Mouse (Mus musculus) Patski (cell line): ENCODE data around the gene Spata5. TPM values are rescaled to one million over a fixed set of nuclear protein-coding genes. Genes with fewer than 3 reads are reported as not detected.

Experiments used
- ATAC-seq: fragments of 100-300 bp; one replicate; pipeline ENCODE4 v1.8.0; 2021
- CTCF ChIA-PET: fragments of 350-600 bp; sonication (Branson Sonifier 250); formaldehyde crosslinking; loops from one replicate; lab custom pipeline; 2022; ENCODE audit warnings: inconsistent platforms; lab: Charles Lee
- POLR2A ChIA-PET: fragments of 350-600 bp; sonication (Branson Sonifier 250); formaldehyde crosslinking; loops from one replicate; lab custom pipeline; 2022; ENCODE audit warnings: antibody characterized with exemption, inconsistent platforms; lab: Charles Lee
- DNase-seq: peaks from one replicate; pipeline ENCODE4 v3.0.0-alpha.2; 2011; ENCODE audit warnings: low read depth, low spot score
- H3K27me3 ChIP-seq: fragments of 371-371 bp; one replicate; pipeline ENCODE4 v1.5.1; 2021
- CTCF ChIP-seq: fragments of 100-300 bp; IDR thresholded peaks from one replicate; pipeline ENCODE4 v1.5.1; 2021
- in situ Hi-C: fragments of 300-500 bp; cut with MboI; formaldehyde crosslinking; loops from 3 replicates; pipeline ENCODE4 v1.11.1; 2018; ENCODE audit warnings: low pct_unique_long_range_greater_than_20kb, mixed read lengths
- polyA plus RNA-seq: library from polyadenylated mRNA; unstranded; gene quantifications from one replicate; pipeline ENCODE4 v1.2.3, GENCODE M21; 2021

Gene Spata5
- 43.3 TPM for polyA plus RNA-seq

DNA sequence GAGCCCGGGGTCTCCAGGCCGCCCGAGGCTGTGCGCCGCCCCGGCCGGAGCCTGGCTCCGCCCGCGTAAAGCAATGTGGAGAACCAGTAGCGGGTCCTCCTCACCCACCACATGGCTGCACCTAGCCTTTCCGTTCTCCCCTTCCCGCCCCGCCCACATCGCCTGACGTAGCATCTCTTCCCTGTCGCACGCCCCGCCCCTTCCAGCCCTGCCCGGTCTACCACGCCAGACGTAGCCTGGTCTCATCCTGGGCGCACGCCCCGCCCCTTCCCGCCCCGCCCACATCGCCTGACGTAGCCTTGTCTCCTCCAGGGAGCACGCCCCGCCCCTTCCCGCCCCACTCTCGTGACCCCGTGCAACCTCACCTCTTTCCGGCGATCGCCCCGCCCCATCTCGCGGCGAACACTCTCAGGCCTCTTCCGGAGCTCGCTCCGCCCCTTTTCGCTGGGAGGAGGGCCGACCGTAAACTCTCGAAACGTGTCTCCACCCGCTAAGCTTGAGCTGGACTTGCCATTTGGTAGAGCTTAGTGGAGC lies at the start of gene Spata5:
Gene Spata5 (plus strand): TSS at position 439 of the 534 bp plus-strand sequence.
- in situ Hi-C loops, result loop anchor here (25.0 kb wide), 2 partner anchors 207 to 557 kb away; partner anchors contain the start of gene 4932438A13Rik
- no peak for TF ChIP-seq CTCF
- H3K27me3 ChIP-seq, result no peaks in the 10 kb centered on the region
- ATAC-seq (peak; percentile 86), DNase-seq (peak; percentile 100)
- ChIA-PET POLR2A (interaction anchor here (1.1 kb wide), 1 partner anchor 108 kb away, joined by 3 read pairs; the partner anchor contains the start of gene Bbs12), CTCF (no interaction called here)

DNA sequence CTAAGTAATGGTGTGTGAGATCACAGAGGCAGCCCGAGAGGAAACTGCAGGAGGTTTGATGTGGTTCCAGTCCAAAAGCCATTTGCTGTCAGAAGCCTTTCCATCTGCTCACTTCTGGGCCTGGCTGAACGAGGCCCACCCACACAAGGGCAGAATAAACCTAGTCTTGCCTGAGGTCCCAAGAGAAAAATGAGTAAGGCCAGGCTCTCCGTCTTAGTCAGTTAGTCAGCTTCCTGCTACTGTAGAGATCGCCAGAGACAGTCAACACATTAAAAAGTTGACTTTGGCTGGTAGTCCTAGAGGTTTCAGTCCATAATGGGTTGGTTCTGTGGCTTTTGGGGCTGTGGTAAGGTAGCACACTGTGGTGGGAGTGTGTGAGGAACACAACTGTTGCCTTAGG lies 49.3 kb upstream of the Spata5 start:
- TF ChIP-seq CTCF, result no peak
- in situ Hi-C loops, result no loop called here
- ChIA-PET POLR2A (interaction anchor here (1.5 kb wide), 1 partner anchor 15 kb away, joined by 4 read pairs; no protein-coding TSS in a partner anchor), CTCF (interaction anchor here (0.9 to 2.3 kb wide), 5 partner anchors 13 to 37 kb away, joined by 3 to 7 read pairs (median 3); no protein-coding TSS in a partner anchor)
- no peak for DNase-seq
- ATAC-seq, result no peak
- no peaks in the 10 kb centered on the region for H3K27me3 ChIP-seq

DNA sequence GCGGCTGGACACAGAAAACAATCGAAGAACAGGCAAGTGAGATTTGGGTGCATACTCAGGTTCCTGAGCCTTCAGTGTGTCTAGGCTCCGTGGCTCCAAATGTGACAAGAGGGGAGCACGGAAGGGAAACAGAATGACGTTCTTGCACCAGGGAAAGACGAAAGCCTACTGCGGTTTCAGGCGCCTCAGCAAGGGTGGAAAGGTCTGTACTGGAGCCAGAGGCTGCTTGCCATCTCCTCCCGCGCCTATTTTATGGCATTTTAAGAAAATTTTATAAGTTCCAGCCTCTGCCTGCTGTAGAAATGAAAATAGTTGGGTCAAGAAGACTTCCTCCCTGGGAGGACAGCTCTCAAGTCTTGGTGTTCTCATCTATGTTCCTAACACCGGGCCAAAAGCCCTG lies 46.0 kb upstream of the Spata5 start:
- POLR2A ChIA-PET, result no interaction called here
- TF ChIP-seq CTCF, result no peak
- no peak for ATAC-seq
- no peaks in the 10 kb centered on the region for H3K27me3 ChIP-seq
- in situ Hi-C loops, result no loop called here
- CTCF ChIA-PET, result interaction anchor here (2.2 kb wide), 1 partner anchor 11 kb away, joined by 8 read pairs; no protein-coding TSS in a partner anchor
- no peak for DNase-seq

DNA sequence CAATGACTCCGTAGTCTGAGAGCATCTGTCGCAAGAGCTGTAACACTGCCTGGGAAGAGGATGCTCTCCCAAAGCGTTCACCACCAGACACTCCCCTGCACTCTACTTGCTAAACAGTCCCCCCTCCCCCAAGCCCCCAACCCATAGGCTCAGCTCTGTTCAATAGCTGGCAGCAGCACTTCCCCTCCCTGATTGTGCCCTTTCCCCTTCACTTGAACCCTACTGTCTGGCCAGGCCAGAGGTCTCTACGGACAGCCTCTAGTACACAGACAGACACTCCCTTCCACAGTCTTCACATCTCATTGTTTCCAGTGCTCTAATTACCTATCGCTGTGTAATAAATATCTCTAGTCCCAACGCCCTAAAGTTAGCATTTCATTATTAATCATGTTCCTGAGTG lies 41.8 kb upstream of the Spata5 start:
- no peak for TF ChIP-seq CTCF
- ATAC-seq (no peak), DNase-seq (no peak)
- POLR2A ChIA-PET, result interaction anchor here (0.5 kb wide), 1 partner anchor 47 kb away, joined by 3 read pairs; no protein-coding TSS in a partner anchor
- in situ Hi-C loops, result no loop called here
- H3K27me3 ChIP-seq, result no peaks in the 10 kb centered on the region
- CTCF ChIA-PET, result interaction anchor here (1.1 to 2.2 kb wide), 2 partner anchors 11 to 37 kb away, joined by 3 to 6 read pairs; no protein-coding TSS in a partner anchor

DNA sequence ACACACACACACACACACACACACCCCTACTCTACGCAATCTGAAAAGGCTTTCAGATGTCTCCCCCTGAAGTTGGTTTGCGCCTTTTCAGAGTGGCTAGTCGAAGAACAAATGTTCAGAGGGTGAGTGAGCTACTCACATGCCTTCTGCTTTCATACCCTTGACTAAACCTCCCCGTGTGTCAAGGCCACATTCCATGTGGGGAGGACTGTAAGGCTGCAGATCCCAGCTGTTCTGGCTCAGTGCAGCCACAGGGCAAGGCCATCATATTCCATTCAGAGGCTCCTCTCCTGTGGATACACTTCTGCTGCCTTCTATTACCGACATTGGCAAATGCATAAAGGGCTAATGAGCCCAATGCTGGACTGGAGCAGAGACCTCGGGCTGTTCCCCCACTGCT lies 41.3 kb upstream of the Spata5 start:
- POLR2A ChIA-PET, result interaction anchor here (0.5 kb wide), 1 partner anchor 47 kb away, joined by 3 read pairs; no protein-coding TSS in a partner anchor
- peak; percentile 81 for ATAC-seq
- CTCF ChIA-PET, result interaction anchor here (1.0 to 1.1 kb wide), 2 partner anchors 11 to 37 kb away, joined by 3 read pairs; no protein-coding TSS in a partner anchor
- peak; percentile 27 for DNase-seq
- H3K27me3 ChIP-seq, result no peaks in the 10 kb centered on the region
- in situ Hi-C loops, result no loop called here
- TF ChIP-seq CTCF, result no peak

DNA sequence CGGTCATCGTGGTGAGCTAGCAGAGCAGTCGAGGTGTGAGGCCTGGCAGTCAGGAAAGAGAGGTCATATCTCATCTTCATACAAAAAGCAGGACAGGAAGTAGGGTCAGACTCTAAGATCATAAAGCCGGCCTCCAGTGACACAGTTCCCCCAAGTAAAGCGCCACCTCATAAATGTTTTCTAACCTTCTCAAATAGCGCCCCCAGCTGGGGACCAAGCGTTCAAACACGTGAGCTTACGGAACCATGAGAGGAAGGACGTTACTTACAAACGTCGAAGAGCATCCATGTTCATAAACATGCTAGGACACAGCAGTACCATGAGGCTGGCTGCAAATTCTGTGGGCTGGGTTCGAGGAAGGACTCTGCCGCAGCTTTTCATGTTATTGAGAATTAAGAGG lies 40.5 kb upstream of the Spata5 start:
- H3K27me3 ChIP-seq, result no peaks in the 10 kb centered on the region
- in situ Hi-C loops, result no loop called here
- ChIA-PET POLR2A (no interaction called here), CTCF (interaction anchor here (1.0 to 1.6 kb wide), 3 partner anchors 10 to 35 kb away, joined by 3 to 4 read pairs (median 3); no protein-coding TSS in a partner anchor)
- TF ChIP-seq CTCF, result no peak
- DNase-seq, result no peak
- no peak for ATAC-seq

DNA sequence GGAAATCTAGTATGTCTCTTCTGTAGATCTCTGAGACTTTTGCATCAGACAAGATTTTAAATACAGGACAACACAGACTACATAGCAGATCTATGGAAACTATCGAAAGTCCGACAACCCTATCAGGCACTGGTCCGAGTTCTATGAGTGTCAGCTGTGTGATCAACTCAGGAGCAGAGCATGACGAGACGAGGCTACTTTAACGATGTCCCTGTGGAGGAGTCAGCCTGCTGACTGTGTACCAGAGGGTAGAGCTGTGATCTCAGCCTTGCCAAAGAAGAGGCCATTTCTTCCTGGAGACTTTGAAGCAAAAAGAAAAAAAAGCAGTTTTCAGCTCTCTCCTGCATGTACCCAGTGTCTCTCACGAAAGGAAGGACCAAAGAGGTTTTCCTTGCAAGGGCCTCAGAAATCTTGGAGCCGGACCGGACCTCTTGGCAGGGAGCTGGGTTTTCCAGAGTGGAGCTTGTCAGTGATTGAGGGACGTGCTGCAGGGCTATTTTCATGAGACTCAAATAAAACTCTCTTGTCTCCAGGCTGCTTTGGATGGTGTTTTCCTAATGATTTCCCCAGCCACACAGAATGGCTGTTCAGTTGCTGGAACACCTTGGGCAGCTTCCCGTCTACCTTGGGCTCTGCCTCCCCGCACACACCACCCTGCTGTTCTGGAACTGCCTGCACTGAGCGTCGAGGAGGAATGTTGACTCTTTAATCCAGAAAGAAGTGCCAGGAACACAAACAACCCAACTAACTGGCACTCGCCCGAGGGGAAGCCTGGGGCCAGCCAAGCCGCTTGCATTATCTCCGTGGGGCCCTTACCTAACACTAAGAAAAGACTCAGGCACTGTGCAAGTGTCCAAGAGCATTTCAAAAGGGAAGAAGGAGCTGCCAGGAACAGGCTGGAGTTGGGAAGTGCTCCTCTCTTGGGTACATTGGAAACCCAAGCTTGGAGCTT lies 39.5 kb upstream of the Spata5 start:
- in situ Hi-C loops, result no loop called here
- no peak for ATAC-seq
- DNase-seq, result no peak
- POLR2A ChIA-PET, result interaction anchor here (1.6 kb wide), 1 partner anchor 31 kb away, joined by 4 read pairs; no protein-coding TSS in a partner anchor
- CTCF ChIA-PET, result interaction anchor here (1.2 to 1.6 kb wide), 2 partner anchors 25 to 34 kb away, joined by 3 to 4 read pairs; no protein-coding TSS in a partner anchor
- no peak for TF ChIP-seq CTCF
- H3K27me3 ChIP-seq, result no peaks in the 10 kb centered on the region

DNA sequence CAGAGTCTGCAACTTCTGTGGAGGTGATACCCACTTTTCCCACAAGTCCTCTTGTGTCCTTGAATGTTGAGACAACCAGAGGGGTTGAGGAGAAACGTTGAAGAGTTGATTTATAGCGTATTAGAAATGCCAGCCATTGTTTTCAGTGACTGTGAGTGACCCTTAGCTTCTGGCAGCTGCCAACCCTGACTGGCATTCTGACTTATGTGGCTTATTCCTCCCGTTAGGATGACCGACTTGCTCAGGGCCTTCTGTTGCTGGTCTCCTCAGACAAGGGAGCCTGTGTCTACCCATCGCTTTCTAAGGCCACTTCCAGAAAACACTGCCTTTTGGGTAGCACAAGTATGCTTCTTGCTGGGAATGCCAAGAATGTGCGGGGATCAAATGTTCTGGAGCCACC lies 38.2 kb upstream of the Spata5 start:
- CTCF ChIA-PET, result interaction anchor here (2.6 kb wide), 1 partner anchor 33 kb away, joined by 7 read pairs; no protein-coding TSS in a partner anchor
- no peak for TF ChIP-seq CTCF
- no peak for ATAC-seq
- POLR2A ChIA-PET, result interaction anchor here (1.6 kb wide), 1 partner anchor 30 kb away, joined by 4 read pairs; no protein-coding TSS in a partner anchor
- no peak for DNase-seq
- in situ Hi-C loops, result no loop called here
- no peaks in the 10 kb centered on the region for H3K27me3 ChIP-seq

DNA sequence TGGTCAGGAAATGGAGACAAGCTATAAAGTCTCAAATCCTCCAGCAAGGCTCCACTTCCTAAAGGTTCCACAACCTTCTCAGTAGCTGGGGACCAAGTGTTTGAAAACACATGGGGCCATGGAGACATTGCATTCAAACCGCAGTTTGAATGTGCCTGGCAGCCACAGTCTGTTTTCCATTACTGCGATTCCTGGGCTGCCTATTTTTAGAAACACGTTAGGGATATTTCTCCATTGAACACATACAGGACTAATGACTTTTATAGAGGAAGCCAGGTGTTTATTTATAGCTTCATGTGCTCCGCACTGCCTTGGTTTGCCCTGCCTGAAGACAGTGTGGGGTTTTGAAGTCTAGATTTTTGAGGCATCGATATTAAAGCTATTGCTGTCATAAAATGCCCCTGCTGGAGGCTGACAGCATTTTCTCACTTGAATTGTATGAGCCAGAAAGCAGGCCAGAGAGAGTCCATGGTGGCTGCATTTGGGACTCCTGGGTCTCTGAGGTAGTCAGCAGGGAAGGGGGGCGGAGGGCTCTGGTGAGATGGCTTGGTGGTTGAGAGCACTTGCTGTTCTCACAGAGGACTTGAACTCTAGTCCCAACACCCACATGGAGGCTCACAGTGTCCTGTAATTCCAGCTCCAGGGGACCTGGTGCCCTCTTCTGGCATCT lies 36.5 kb upstream of the Spata5 start:
- POLR2A ChIA-PET, result no interaction called here
- no peaks in the 10 kb centered on the region for H3K27me3 ChIP-seq
- CTCF ChIA-PET, result interaction anchor here (1.1 to 2.6 kb wide), 4 partner anchors 14 to 31 kb away, joined by 3 to 7 read pairs (median 5); no protein-coding TSS in a partner anchor
- peak; percentile 44 for TF ChIP-seq CTCF
- in situ Hi-C loops, result no loop called here
- DNase-seq (no peak), ATAC-seq (no peak)
